Mouse (Mus musculus) brain, embryonic 14.5 days (tissue): ENCODE data around the gene Selp.

Experiments
- CTCF ChIP-seq: fragments of 200-500 bp; IDR thresholded peaks from 2 replicates; pipeline ENCODE4 v1.5.1; 2012; ENCODE audit warnings: inconsistent platforms, mild to moderate bottlenecking, moderate library complexity, borderline replicate concordance; ENCODE audit not compliant: insufficient read depth, insufficient read length; ENCODE audit errors: extremely low read depth
- POLR2A ChIP-seq: fragments of 200-500 bp; IDR thresholded peaks from 2 replicates; pipeline ENCODE4 v1.6.1; 2012; ENCODE audit warnings: mild to moderate bottlenecking, inconsistent platforms, borderline replicate concordance; ENCODE audit not compliant: poor library complexity, insufficient read depth, insufficient read length, severe bottlenecking; ENCODE audit errors: extremely low read depth

DNA sequence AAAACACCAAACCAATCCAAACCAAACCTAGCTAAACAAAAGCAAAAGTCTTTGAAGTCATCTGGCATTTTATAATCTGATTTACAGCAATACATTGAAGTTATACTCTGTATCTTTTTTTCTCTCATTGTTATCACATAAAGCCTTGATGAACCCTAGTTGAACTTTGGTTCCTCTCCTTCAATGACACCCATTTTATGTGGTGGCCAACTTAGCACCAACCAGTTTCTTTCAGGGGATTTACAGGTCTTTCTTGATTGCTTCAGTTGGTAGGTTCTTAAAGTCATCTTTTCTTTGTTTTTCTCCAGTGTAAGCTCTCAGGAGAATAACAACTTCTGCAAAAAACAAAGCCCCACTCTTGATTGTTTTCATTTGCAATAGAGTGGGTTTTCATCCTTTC lies 45.8 kb upstream of the Selp start:
- no peak for TF ChIP-seq POLR2A
- no peak for TF ChIP-seq CTCF
